In the genomic region with DNA sequence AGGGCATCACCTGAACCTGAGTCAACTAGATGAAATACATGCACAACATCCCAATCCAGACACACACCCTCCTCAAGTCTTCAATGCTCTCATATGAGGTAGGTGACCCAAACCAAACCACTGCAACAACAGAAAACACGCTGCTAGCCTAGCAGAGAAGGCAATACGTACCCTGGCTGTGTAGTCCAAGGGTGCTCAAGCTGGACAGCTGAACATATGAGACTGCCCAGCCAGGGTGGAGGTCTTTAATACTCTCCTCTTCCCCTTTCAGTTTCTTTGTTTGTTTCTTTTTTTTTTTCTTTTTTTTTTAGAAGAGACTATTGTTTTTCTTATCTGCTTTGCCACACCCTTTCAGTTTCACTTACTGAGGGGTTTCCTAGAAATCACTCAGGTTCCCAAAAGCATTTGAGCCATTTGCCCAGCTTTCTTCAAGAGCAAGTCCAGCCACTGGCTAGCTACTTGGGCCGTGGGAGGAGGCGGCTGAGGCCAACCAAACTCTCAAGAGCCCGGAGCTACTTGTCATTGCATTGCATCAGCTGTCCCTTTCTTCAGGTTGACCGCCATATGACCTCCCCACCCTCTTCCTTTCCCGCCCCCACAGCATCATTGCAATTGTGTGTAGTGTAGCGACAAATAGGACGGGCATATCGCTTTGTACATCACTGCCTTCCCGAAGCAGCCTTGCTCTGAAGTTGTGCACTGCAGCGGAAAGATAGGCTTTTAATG, we compare ENCODE assay signal across 8 mouse cellular contexts. TPM values are rescaled to one million over a fixed set of nuclear protein-coding genes. Genes with fewer than 3 reads are reported as not detected.
DNase-seq lines count a peak whose midpoint lies in the region; ATAC-seq and TF ChIP-seq lines count a peak whose summit lies in the region.

Wdr25 (plus strand) TSS at position 643 of the 726 bp plus-strand sequence.

- peaks cover 4% of the 10 kb centered on the region; the same call in 1 of the 2 replicates for H3K36me3 ChIP-seq in kidney, postnatal 0 days (ENCODE audit: insufficient read depth, low read length)

- no peak for TF ChIP-seq CTCF in kidney, postnatal 0 days (IDR thresholded peaks at IDR 0.05; ENCODE audit: low read depth)

- peaks cover 5% of the 10 kb centered on the region; the same call in 1 of the 2 replicates for H3K4me1 ChIP-seq in kidney, postnatal 0 days (replicated peaks; ENCODE audit: insufficient read depth, low read length)

- DNase-seq in frontal cortex, adult 2 months (ENCODE audit: extremely low spot score in 1 of 2, low spot score in 1 of 2) = no peak
- no peak for DNase-seq in frontal cortex, postnatal 10 days (ENCODE audit: low spot score in 2 of 2)
- DNase-seq in T-cell, adult 2 months (ENCODE audit: low spot score) = peak; percentile 49
- peak; percentile 36 for DNase-seq in heart, adult 8-10 months (ENCODE audit: low spot score)
- DNase-seq in kidney, postnatal 0 days (ENCODE audit: low spot score) = no peak
- DNase-seq in ovary, adult 18-20 months (ENCODE audit: low spot score) = no peak
- no peak for DNase-seq in thymus, postnatal 25 days

- no peaks in the 10 kb centered on the region for H3K27me3 ChIP-seq in kidney, postnatal 0 days (ENCODE audit: insufficient read depth, low read length)

- H3K9ac ChIP-seq in kidney, postnatal 0 days (ENCODE audit: low read depth, low read length) = peak within 1 kb of the TSS; percentile 77

- no peak for ATAC-seq in kidney, postnatal 0 days (replicated peaks; ENCODE audit: low FRiP score, low read depth)
- peak; percentile 18 for ATAC-seq in megakaryocyte progenitor cell, adult 5-6 weeks (replicated peaks; ENCODE audit: poor library complexity)

- H3K9me3 ChIP-seq in kidney, postnatal 0 days (replicated peaks; ENCODE audit: low read length) = no peaks in the 10 kb centered on the region

- 13% methylated on average over 12 of the region's 12 CpGs for WGBS in kidney, postnatal 0 days

- H3K27ac ChIP-seq in kidney, postnatal 0 days = peak within 1 kb of the TSS; percentile 65

- H3K4me3 ChIP-seq in kidney, postnatal 0 days (replicated peaks; ENCODE audit: low read depth, low read length) = peak within 1 kb of the TSS; percentile 77

- H3K4me2 ChIP-seq in kidney, postnatal 0 days (ENCODE audit: low read length) = peak within 1 kb of the TSS; percentile 79

RNA-seq across cellular contexts. Expression of gene Wdr25, which starts in this region (rescaled TPM):
- 17.4 and 20.0 TPM in 2 replicates for polyA plus RNA-seq in frontal cortex, adult 2 months (2012; rRNA removed)
- 1 to 10 TPM; 5.3 to 7.4 (median 6.4) TPM for total RNA-seq in heart, adult 8-10 months (2022)
- 5.3 and 6.6 TPM in 2 replicates for polyA plus RNA-seq in kidney, postnatal 0 days (2015; fragmentation: Nextera tagmentation; extraction: Ambion mirVana)
- 2.1 and 3.0 TPM in 2 replicates for total RNA-seq in megakaryocyte progenitor cell, adult 5-6 weeks (2015)
- 3.9 and 4.7 TPM in 2 replicates for total RNA-seq in megakaryocyte progenitor cell, adult 5-6 weeks (2017)

Comparison
In these comparisons a context has a peak if more than half of its experiments do, and no peak if none do; other contexts are left out.
1. DNase-seq: peak in T-cell, adult 2 months (single experiment) and heart, adult 8-10 months (single experiment); none in frontal cortex, adult 2 months (0 of 2), frontal cortex, postnatal 10 days (0 of 2), kidney, postnatal 0 days (single experiment), ovary, adult 18-20 months (single experiment) and thymus, postnatal 25 days (single experiment).